Mouse (Mus musculus) embryo, embryonic 10 days (tissue): ENCODE data around the gene Cyth2.
A peak's percentile ranks its signal among the peaks of the same experiment; 100 is the strongest.

Source experiments
- DNase-seq: peaks from one replicate; pipeline ENCODE4 v3.0.0-alpha.2; 2015; ENCODE audit warnings: low spot score

Gene Cyth2

GRCm38 (mm10) chr7:45813787-45814779 is at the start of gene Cyth2:
Cyth2 (minus strand) TSS chr7:45814581.
- peak; percentile 99 for DNase-seq

DNA sequence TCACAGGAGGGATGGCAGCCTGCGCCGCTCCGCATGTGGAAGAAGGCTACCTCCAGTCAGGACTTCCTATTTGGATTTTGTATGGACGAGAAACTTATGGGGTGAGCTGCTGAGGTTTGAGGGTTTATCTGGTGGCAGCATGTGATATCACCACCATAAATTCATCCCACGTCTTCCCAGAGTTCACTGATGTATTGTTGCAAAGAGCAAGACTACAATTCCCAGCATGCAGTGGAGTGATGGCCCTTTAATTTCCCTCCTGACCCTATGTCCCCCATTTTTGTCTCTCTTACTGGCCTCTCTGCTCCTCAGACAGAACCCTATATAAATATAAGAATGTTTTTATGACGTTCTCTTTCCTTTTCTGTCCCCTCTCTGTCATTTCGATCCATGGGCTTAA is 48.4 kb upstream of the Cyth2 start:
- no peak for DNase-seq

- no peak for DNase-seq
Observed at GRCm38 (mm10) chr7:45859008-45859407, 44.6 kb upstream of the Cyth2 start.

DNA sequence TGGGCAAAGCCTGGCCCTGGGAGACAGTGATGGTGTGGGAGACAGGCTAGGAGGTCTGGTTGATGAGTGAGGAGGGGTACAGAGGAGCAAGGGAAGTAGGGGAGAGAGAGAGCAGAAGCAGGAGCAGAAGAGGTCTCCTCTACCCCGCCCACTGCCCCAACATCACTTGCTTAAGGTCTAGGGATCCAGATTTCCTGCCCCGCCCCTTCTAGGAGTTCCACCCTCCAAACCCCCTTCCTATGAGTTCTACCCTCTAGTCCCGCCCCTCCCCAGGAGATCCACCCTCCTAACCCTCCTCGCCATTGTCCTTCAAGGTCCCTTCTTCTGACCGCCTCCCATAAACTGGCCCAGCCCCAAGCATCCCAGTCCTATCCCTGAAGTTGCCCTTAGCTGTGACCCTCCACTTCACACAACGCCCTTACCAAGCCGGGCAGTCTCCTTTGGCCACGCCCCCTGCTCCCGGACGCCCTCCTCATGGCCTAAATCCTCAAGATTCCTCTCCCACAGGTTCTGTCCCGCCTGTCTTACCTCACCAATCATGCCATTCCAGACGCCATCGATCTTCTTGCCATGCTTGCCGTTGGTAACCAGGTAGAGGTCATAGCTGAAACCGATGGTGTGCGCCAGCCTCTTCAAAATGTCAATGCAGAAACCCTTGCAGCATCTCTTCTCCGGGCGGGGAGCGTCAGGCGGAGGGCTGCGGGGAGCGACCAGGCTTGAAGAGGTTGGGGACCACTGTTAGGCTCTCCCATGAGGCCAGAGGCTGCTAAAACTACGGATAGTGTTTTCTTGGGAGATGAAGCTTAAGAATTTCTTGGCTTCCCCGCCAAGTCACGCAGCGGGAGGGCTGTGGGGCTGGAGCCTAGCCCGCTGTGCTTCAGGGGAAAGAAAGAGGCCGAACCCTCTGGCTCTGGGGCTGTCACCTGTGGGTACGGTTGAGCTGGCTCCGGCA is 42.8 kb upstream of the Cyth2 start:
- peak; percentile 78 for DNase-seq

- DNase-seq = no peak
Observed at GRCm38 (mm10) chr7:45853089-45853488, 38.7 kb upstream of the Cyth2 start.

DNA sequence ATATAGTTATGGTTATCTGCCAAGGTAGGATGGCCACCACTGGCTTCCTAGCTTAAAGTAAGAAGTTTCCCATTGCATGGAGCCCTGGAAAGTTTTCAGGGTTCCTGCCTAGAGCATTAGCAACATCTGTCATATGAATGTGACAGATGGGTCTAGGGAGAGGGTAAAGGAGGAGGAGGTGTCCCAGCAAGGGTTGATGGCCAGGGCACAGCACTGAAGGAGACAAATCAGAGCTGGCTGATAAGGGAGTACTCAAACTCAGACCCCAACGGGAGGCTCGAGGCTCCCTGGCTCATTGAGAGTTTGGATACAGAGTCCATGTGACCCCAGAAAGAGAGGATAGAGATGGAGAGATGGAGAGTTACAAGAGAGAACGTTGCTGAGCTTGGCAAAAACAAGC is 36.3 kb upstream of the Cyth2 start:
- no peak for DNase-seq

DNA sequence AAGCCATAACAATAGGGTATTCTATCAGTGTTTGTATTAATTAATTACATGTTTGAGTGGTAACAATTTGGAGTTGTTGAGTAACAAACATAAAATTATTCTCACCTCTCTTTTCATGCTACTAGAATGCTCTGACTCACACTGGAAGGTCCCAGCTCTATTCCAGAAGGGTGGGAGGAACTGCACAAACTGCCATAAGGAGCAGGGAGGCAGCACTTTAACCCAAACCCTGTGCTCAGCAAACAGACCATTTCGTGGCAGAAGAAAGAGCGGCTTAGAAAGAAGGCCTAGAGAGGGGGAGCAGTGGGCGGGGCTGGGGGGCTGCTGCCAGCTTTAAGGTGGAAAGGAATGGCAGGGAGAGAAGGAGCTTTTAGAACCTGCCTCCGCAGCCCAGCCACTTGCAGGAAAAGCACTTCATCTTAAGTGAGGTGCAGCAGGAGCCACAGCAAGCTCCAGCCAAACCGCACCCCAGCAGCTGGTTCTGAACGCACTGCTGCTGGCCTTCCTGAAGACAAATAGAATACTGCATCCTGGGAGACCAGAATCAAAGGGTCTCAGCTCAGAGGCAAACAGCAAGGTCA is 34.2 kb upstream of the Cyth2 start:
- DNase-seq = no peak

DNA sequence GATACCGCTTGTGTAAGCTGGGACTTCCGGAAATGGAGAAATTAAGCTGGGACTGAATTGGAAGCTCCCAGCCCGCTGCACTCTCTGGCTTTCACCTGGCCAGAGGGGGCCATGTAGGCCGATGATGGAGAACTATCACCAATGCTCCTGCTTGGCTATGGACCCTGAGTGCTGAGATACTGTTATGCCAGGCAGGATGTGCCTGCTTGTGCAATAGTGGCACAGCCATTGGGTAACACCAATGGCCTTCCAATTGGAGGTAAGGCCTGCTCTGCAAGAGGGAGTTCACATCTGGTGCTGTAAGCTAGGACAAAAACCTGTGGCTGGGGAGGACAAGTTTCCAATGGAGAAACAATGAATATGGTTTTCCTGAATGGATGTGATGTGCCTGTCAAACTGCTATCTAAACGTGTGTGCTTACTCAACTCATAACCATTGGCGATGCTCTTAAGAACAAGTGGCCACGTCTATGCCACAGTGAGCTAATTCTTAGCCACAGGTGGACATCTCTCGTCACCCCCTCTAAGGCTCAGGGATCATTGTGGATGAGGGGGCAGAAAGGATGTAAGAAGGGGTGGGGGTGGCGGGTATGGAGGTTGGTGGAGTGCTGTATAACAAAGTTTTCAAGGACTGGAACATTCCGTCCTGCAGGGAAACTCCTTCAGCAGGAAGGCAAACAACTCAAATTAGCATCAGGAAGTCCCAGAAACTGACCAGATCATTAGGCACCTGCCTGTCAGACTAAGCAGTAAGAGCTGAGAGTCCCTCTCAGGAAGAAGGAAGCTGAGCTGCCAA is 28.8 kb upstream of the Cyth2 start:
- DNase-seq = no peak

GRCm38 (mm10) chr7:45833924-45834323 is 19.5 kb upstream of the Cyth2 start:
- no peak for DNase-seq

DNA sequence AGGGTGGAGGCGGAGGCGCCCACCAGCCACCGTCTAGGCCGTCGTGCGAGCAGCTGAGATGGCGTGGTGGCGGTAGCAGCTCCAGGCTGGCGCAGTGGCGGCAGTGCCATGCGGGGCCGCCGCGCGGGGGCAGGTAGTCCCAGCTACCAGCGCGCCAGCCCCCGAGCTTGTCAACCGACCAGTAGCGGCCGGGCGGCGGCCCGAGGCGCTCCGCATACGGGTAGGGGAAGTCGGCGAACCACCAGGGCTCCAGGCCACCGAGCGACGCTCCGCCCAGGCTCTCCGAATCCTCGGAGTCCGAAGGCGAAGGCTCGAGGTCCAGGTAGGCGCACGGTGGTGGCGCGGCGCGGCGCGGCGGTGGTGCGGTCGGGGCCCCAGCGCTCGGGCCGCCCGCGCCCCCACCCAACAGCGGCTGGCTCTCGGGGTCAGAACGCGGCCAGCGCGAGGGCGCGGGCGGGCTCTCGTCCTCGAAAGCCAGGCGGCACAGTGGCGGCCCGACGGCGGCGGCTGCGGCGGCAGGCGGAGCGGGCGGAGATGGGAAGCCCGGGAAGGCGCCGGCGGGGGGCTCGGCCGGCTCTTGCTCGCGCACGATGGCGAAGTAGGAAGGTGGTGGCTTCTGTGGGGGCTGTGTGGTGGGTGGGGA is 18.9 kb upstream of the Cyth2 start:
- no peak for DNase-seq

GRCm38 (mm10) chr7:45832428-45832827 is 18.0 kb upstream of the Cyth2 start:
- no peak for DNase-seq

DNA sequence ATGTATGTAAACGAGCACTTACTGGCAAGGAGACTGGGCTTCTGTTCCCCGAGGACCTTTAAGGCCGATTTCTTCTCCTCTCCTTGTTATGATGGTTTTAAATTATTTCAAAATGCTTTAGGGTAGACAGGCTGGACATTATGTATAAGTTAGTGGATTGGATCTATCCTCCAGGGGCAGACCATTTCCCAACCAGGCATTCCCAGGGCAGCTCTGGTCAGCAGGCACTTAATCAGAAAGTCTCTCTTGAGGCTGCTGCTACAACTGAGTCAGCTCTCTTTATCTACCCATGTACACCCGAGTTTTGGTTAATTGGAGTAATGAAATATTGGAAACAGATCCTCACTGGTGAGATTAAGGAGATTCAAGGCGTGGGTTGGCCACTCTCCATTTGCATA is 16.7 kb upstream of the Cyth2 start:
- no peak for DNase-seq

- peak; percentile 96 for DNase-seq
Observed at GRCm38 (mm10) chr7:45830427-45831127, 16.2 kb upstream of the Cyth2 start, which contains the start of gene Grwd1. Grwd1 (minus strand) TSS chr7:45830944.

GRCm38 (mm10) chr7:45826631-45827030 is 12.2 kb upstream of the Cyth2 start:
- DNase-seq = no peak

DNA sequence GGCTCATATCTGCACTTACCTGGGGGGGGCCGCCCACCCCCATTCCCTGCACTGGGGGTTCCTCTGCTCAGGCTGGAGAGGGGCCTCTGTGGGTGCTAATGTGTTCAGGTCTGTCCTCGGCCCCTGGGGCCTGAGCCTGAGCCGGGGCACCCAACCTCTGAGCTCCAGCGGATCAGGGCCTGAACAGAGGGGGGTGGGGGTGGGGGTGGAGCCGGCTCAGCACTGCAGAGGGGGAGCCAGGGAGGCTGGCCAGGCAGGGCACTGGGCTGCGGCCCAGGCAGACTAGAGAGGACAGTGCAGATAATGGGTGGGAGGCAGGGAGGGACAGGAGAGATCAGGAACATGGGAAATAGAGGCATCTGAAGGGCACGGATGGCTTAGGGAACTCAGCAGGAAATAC is 10.2 kb upstream of the Cyth2 start, which contains the start of gene Kcnj14:
TSS of gene Kcnj14 (minus strand) at position 185 of the 400 bp plus-strand sequence.
- no peak for DNase-seq

DNA sequence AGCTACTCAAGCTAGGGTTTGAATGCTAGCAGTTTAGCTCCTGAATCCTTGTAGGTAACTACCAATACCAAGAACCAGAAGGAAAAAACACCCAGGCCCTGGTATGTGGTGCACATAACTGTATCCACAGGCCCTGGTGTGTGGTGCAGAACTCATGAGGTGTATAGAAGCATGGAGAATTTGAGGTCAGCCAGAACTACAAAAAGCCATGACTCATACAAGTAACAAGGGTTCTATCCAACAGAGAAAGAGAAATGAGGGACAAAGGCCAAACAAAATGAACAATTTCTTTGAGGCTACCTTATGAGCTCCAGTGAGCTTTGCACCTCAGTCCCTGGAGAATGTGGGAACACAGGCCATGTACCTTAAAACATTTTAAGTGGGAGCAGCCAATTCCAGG is 6.5 kb upstream of the Cyth2 start:
- DNase-seq = no peak

DNA sequence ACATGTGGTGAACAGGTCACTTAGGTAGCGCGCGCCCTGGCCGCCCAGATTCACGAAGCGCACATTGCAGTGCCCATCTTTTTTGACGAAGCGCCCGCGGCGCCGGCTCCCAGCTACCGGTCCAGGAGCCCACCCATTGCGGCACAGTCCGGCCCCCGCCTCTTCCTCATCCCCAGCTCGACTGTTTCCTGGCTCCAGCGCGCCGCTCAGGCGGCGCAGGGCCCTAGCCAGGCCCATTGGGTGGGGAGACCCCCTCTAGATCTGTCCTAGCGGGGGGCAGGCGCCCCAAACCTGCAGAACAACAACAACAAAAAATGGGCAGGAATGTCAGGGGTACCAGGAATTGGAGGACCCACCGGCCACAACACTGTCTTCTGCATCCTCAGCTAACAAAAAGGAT is 5.5 kb upstream of the Cyth2 start:
- DNase-seq = no peak

DNA sequence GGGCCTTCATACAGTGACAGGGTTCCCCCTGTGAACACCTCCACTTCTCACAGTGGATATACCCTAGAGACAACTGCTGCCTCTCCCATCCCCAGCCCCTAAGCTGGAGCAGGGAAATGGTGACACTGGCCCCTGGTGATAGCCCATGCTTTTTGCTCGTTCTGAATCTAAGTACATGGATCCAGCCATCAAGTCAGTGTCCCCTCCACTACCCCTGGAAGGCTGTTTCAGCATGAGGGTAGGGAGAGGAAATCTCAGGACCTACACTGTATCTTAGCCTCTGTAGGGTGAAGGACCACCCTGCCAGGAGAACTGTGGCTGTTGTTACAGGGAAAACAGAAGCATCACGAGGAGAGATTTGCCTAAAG is 1.6 kb upstream of the Cyth2 start:
- DNase-seq = no peak

DNA sequence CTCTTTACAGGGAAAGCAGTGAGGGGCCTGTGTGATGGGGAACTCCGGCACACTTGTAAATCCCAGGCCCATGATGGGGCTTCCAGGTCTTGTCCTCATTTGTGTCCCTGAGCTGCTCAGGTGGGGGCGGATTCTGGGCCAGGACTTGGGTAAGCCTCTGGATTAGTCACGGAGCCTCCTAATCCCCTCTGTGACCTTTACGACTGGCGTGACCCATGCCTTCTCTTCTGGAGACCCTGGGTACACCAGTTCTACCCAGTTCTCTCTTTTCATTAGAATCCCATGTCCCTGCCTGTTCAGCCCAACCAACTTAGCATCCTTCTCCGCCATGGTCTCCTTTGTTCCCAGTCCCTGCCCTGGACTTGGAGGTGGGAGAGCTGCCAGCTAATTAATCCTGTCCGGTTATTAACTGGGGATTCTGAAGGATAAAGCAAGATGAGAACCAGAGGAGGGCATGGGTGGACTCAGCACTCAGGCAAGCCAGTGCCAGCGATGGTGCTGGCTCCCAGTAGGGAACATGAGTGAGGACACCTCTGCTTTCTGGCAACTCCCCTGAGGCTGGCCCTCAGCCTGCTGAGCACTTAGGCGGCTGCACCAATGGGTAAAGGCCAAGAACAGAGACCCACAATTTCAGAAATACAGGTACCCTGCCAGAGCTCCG is 1.1 kb upstream of the Cyth2 start:
- peak; percentile 54 for DNase-seq

DNA sequence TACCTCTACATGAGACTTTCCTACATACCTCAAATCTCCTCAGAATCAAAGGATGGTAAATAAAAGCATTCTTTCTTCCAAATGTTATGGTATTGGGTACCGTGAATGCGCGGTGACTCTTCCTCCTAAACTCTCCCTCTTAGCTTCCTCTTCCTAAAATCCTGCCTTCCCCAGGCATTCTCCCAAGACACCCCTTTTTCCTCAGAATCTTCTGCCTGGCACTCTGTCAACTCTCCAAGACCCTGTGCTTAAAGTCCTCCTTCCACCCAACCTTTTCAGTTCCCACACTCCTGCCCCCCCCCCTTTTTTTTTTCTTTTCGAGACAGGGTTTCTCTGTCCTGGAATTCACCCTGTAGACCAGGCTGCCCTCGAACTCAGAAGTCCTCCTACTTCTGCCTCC is 460 bp upstream of the Cyth2 start:
- DNase-seq = no peak
